Mouse (Mus musculus): ENCODE measurements around the gene Gm42688.

GRCm38 (mm10) chr6:83134226-83134625 is 32.8 kb downstream of the Gm42688 start:
- no peak for TF ChIP-seq POLR2A (IDR thresholded peaks at IDR 0.05; ENCODE audit: borderline replicate concordance, insufficient read depth, low read length)
- no peak for TF ChIP-seq CTCF (IDR thresholded peaks at IDR 0.05; ENCODE audit: borderline replicate concordance, insufficient read depth, low read depth, low read length)

Data from cerebellum, adult 2 months (tissue).